Mouse (Mus musculus): ENCODE data around the gene Diaph3. TPM values are rescaled to one million over a fixed set of nuclear protein-coding genes. Genes with fewer than 3 reads are reported as not detected.
A peak's percentile ranks its signal among the peaks of the same experiment; 100 is the strongest.

Diaph3 gene
- total RNA-seq, 2 experiments from 2014 or later = 20.9 to 28.3 TPM

GRCm38 (mm10) chr14:87083911-87084310 lies 57.1 kb downstream of the Diaph3 start:
- no peak for DNase-seq

GRCm38 (mm10) chr14:87079725-87080124 lies 61.3 kb downstream of the Diaph3 start:
- DNase-seq = no peak

GRCm38 (mm10) chr14:87075021-87075531 lies 66.0 kb downstream of the Diaph3 start:
- no peak for DNase-seq

- no peak for DNase-seq
These were observed 76.8 kb downstream of the Diaph3 start for GRCm38 (mm10) chr14:87064281-87064680.

GRCm38 (mm10) chr14:87056169-87056568 lies 84.9 kb downstream of the Diaph3 start:
- no peak for DNase-seq

GRCm38 (mm10) chr14:87051187-87051586 lies 89.8 kb downstream of the Diaph3 start:
- no peak for DNase-seq

- DNase-seq = no peak
These were observed 96.6 kb downstream of the Diaph3 start for GRCm38 (mm10) chr14:87044401-87044806.

GRCm38 (mm10) chr14:87020240-87020639 lies 120.8 kb downstream of the Diaph3 start:
- no peak for DNase-seq

GRCm38 (mm10) chr14:87019687-87020086 lies 121.3 kb downstream of the Diaph3 start:
- DNase-seq = peak; percentile 5

GRCm38 (mm10) chr14:86997318-86997717 lies 143.7 kb downstream of the Diaph3 start:
- DNase-seq = no peak

GRCm38 (mm10) chr14:86951169-86951568 lies 189.9 kb downstream of the Diaph3 start:
- no peak for DNase-seq

GRCm38 (mm10) chr14:86937953-86938352 lies 203.1 kb downstream of the Diaph3 start:
- no peak for DNase-seq

GRCm38 (mm10) chr14:86936424-86936823 lies 204.6 kb downstream of the Diaph3 start:
- DNase-seq = no peak

- no peak for DNase-seq
These were observed 210.3 kb downstream of the Diaph3 start for GRCm38 (mm10) chr14:86930763-86931162.

- no peak for DNase-seq
These were observed 214.2 kb downstream of the Diaph3 start for GRCm38 (mm10) chr14:86926827-86927226.

- no peak for DNase-seq
These were observed 242.1 kb downstream of the Diaph3 start for GRCm38 (mm10) chr14:86898898-86899297.

- DNase-seq = no peak
These were observed 251.8 kb downstream of the Diaph3 start for GRCm38 (mm10) chr14:86889070-86889804.

GRCm38 (mm10) chr14:86885417-86886098 lies 255.5 kb downstream of the Diaph3 start:
- DNase-seq = no peak

GRCm38 (mm10) chr14:86869536-86869935 lies 271.5 kb downstream of the Diaph3 start:
- DNase-seq = peak; percentile 31

GRCm38 (mm10) chr14:86867143-86867542 lies 273.9 kb downstream of the Diaph3 start:
- no peak for DNase-seq

GRCm38 (mm10) chr14:86864053-86864452 lies 277.0 kb downstream of the Diaph3 start:
- no peak for DNase-seq

GRCm38 (mm10) chr14:86861277-86861946 lies 279.6 kb downstream of the Diaph3 start:
- DNase-seq = no peak

- no peak for DNase-seq
These were observed 293.8 kb downstream of the Diaph3 start for GRCm38 (mm10) chr14:86847154-86847810.

Data from heart, postnatal 4 days (tissue).